Mouse (Mus musculus) C2C12 (cell line): ENCODE results near the gene Sparc. TPM values are rescaled to one million over a fixed set of nuclear protein-coding genes. Genes with fewer than 3 reads are reported as not detected.

ENCODE experiments used
- H3K27me3 ChIP-seq: one replicate; pipeline ENCODE4 v1.6.1; 2011; ENCODE audit not compliant: control insufficient read depth, insufficient read depth, insufficient read length
- H3K36me3 ChIP-seq: one replicate; pipeline ENCODE4 v1.6.1; 2011; ENCODE audit not compliant: control insufficient read depth, insufficient read depth
- H3K4me3 ChIP-seq: one replicate; pipeline ENCODE4 v1.5.1; 2011; ENCODE audit warnings: mild to moderate bottlenecking, control low read depth; ENCODE audit not compliant: poor library complexity, insufficient read depth, severe bottlenecking
- H3K79me2 ChIP-seq: one replicate; pipeline ENCODE4 v1.6.1; 2011; ENCODE audit not compliant: control insufficient read depth, insufficient read depth
- H3K79me3 ChIP-seq: one replicate; pipeline ENCODE4 v1.6.1; 2011; ENCODE audit warnings: low read depth, control low read depth
- H3ac ChIP-seq: one replicate; pipeline ENCODE3; 2011; ENCODE audit warnings: low read depth; ENCODE audit not compliant: control insufficient read depth, insufficient read length
- CEBPB ChIP-seq: IDR thresholded peaks from one replicate; pipeline ENCODE4 v1.6.1; 2011; ENCODE audit warnings: low read depth, mild to moderate bottlenecking, control low read depth, moderate library complexity
- CTCF ChIP-seq: IDR thresholded peaks from one replicate; pipeline ENCODE4 v1.5.1; 2011; ENCODE audit not compliant: control insufficient read depth, insufficient read depth, insufficient read length
- FOSL1 ChIP-seq: IDR thresholded peaks from one replicate; pipeline ENCODE4 v1.8.0; 2011; ENCODE audit warnings: mild to moderate bottlenecking, low read length; ENCODE audit not compliant: poor library complexity, insufficient read depth, severe bottlenecking
- MAX ChIP-seq: IDR thresholded peaks from one replicate; pipeline ENCODE4 v1.6.1; 2011; ENCODE audit warnings: mild to moderate bottlenecking, control low read depth
- MYOD1 ChIP-seq: IDR thresholded peaks from one replicate; pipeline ENCODE4 v1.6.1; 2011; ENCODE audit warnings: low read depth; ENCODE audit not compliant: control insufficient read depth, insufficient read length
- MYOG ChIP-seq: IDR thresholded peaks from one replicate; pipeline ENCODE4 v1.6.1; 2011; ENCODE audit not compliant: control insufficient read depth, insufficient read length; ENCODE audit errors: extremely low read depth
- USF1 ChIP-seq: IDR thresholded peaks from one replicate; pipeline ENCODE4 v1.6.1; 2011; ENCODE audit warnings: low read depth, mild to moderate bottlenecking, control low read depth, moderate library complexity
- polyA plus RNA-seq: library from polyadenylated mRNA; unstranded; fragments of >200 nt; fragmentation: generic; extraction: Trizol; gene quantifications from one replicate; pipeline ENCODE4 v1.2.1, GENCODE M21; 2012; ENCODE audit warnings: missing spikeins

Sparc gene
- polyA plus RNA-seq, 1 experiment, result 632 TPM

- TF ChIP-seq CEBPB (no peak), MYOG (no peak), CTCF (no peak), USF1 (no peak)
- peaks cover 26% of the 10 kb centered on the region for H3K27me3 ChIP-seq
- H3K36me3 ChIP-seq, result no peaks in the 10 kb centered on the region
- H3K79me2 ChIP-seq, result no peaks in the 10 kb centered on the region
- no peaks in the 10 kb centered on the region for H3K79me3 ChIP-seq
- H3K4me3 ChIP-seq, result no peak overlapping the region
- no peak overlapping the region for H3ac ChIP-seq
These were observed 55.2 kb downstream of the Sparc start for GRCm38 (mm10) chr11:55367783-55368182.

- H3K79me3 ChIP-seq, result no peaks in the 10 kb centered on the region
- no peaks in the 10 kb centered on the region for H3K79me2 ChIP-seq
- H3K4me3 ChIP-seq, result no peak overlapping the region
- peaks cover 14% of the 10 kb centered on the region for H3K27me3 ChIP-seq
- H3ac ChIP-seq, result no peak overlapping the region
- TF ChIP-seq MAX, result no peak
- no peaks in the 10 kb centered on the region for H3K36me3 ChIP-seq
These were observed 57.1 kb downstream of the Sparc start for GRCm38 (mm10) chr11:55365840-55366239.

- Histone ChIP-seq H3K79me3 (no peaks in the 10 kb centered on the region), H3K79me2 (no peaks in the 10 kb centered on the region), H3K4me3 (no peak overlapping the region), H3K27me3 (peaks cover 14% of the 10 kb centered on the region), H3K36me3 (no peaks in the 10 kb centered on the region), H3ac (no peak overlapping the region)
- TF ChIP-seq USF1 (no peak), MYOG (no peak), MAX (no peak), FOSL1 (no peak), CEBPB (no peak), CTCF (no peak), MYOD1 (no peak)
These were observed 57.7 kb downstream of the Sparc start for GRCm38 (mm10) chr11:55365242-55365641.

- Histone ChIP-seq H3K79me2 (no peaks in the 10 kb centered on the region), H3K36me3 (no peaks in the 10 kb centered on the region), H3K79me3 (no peaks in the 10 kb centered on the region), H3K4me3 (no peak overlapping the region), H3ac (no peak overlapping the region), H3K27me3 (peaks cover 14% of the 10 kb centered on the region)
- TF ChIP-seq CEBPB (no peak), FOSL1 (no peak), MYOG (no peak), CTCF (no peak), USF1 (no peak), MYOD1 (no peak), MAX (no peak)
These were observed 58.3 kb downstream of the Sparc start for GRCm38 (mm10) chr11:55364662-55365061.

- Histone ChIP-seq H3K36me3 (no peaks in the 10 kb centered on the region), H3K79me2 (no peaks in the 10 kb centered on the region), H3ac (no peak overlapping the region), H3K27me3 (peaks cover 10% of the 10 kb centered on the region), H3K4me3 (no peak overlapping the region), H3K79me3 (no peaks in the 10 kb centered on the region)
- TF ChIP-seq MYOD1 (no peak), MYOG (no peak), CEBPB (no peak), USF1 (no peak)
These were observed 64.7 kb downstream of the Sparc start for GRCm38 (mm10) chr11:55358094-55358783.

GRCm38 (mm10) chr11:55356846-55357245, 66.1 kb downstream of the Sparc start:
- Histone ChIP-seq H3K36me3 (no peaks in the 10 kb centered on the region), H3K4me3 (no peak overlapping the region), H3K27me3 (peaks cover 13% of the 10 kb centered on the region), H3K79me2 (no peaks in the 10 kb centered on the region), H3ac (no peak overlapping the region), H3K79me3 (no peaks in the 10 kb centered on the region)
- no peak for TF ChIP-seq MYOG
- no peak for TF ChIP-seq CTCF
- TF ChIP-seq MAX, result no peak
- TF ChIP-seq USF1, result no peak
- no peak for TF ChIP-seq MYOD1
- no peak for TF ChIP-seq FOSL1
- no peak for TF ChIP-seq CEBPB

Other genes starting within 250 kb of the Sparc start
- not detected for gene Slc36a2, start 238.1 kb downstream of the Sparc start, polyA plus RNA-seq
- gene Slc36a1, start 218.8 kb downstream of the Sparc start, polyA plus RNA-seq, result 4.5 TPM
- 0.19 TPM for gene Fat2, start 86.6 kb downstream of the Sparc start, polyA plus RNA-seq
- gene Atox1, start 38.1 kb upstream of the Sparc start, polyA plus RNA-seq, result 365 TPM
- gene G3bp1, start 46.5 kb upstream of the Sparc start, polyA plus RNA-seq, result 82.5 TPM
- 0.02 TPM for gene Glra1, start 185.0 kb upstream of the Sparc start, polyA plus RNA-seq